Mouse (Mus musculus) forebrain, embryonic 14.5 days (tissue): ENCODE measurements at regions not wholly inside any gene's neighbourhood (a gene's known extent, or its start where the extent isn't known, plus 50 kb on each side); places are given as distances from the start of the nearest gene placed in this dataset.
A peak's percentile ranks its signal among the peaks of the same experiment; 100 is the strongest.

ENCODE experiments used
- ATAC-seq: fragments of 200-750 bp; cut with Nextera tagmentation; 2 replicates; pipeline ENCODE4 v1.8.0; 2017; ENCODE audit warnings: mild to moderate bottlenecking, moderate library complexity
- DNase-seq: peaks from one replicate; pipeline ENCODE4 v3.0.0-alpha.2; 2015; ENCODE audit warnings: low spot score
- H3K27ac ChIP-seq: fragments of 300-500 bp; sonication (generic); 2 replicates; pipeline ENCODE4 v1.5.1; 2014; ENCODE audit warnings: low read depth, mild to moderate bottlenecking, control low read depth, low read length, moderate library complexity
- H3K27me3 ChIP-seq: fragments of 300-500 bp; sonication (generic); replicated peaks from 2 replicates; pipeline ENCODE4 v1.6.1; 2014; ENCODE audit warnings: low read length, control low read depth, mixed read lengths; ENCODE audit not compliant: control insufficient read depth, insufficient read depth
- H3K36me3 ChIP-seq: fragments of 300-500 bp; sonication (generic); 2 replicates; pipeline ENCODE4 v1.6.1; 2014; ENCODE audit warnings: low read length, control low read depth; ENCODE audit not compliant: control insufficient read depth, insufficient read depth
- H3K4me1 ChIP-seq: fragments of 300-500 bp; sonication (generic); 2 replicates; pipeline ENCODE4 v1.6.1; 2014; ENCODE audit warnings: antibody characterized with exemption, low read length, control low read depth; ENCODE audit not compliant: control insufficient read depth, insufficient read depth
- H3K4me2 ChIP-seq: fragments of 300-500 bp; sonication (generic); 2 replicates; pipeline ENCODE4 v1.6.1; 2014; ENCODE audit warnings: mild to moderate bottlenecking, control low read depth, low read length
- H3K4me3 ChIP-seq: fragments of 300-500 bp; sonication (generic); 2 replicates; pipeline ENCODE4 v1.5.1; 2014; ENCODE audit warnings: low read depth, low read length, control low read depth
- H3K9ac ChIP-seq: fragments of 300-500 bp; sonication (generic); 2 replicates; pipeline ENCODE4 v1.6.1; 2014; ENCODE audit warnings: mild to moderate bottlenecking, low read length, control low read depth, moderate library complexity
- H3K9me3 ChIP-seq: fragments of 300-500 bp; sonication (generic); replicated peaks from 2 replicates; pipeline ENCODE4 v1.6.1; 2016; ENCODE audit warnings: low read length, control low read depth, mixed read lengths; ENCODE audit not compliant: control insufficient read depth
- WGBS: fragments of 180-500 bp; shearing (Covaris S2); extraction: QIAGEN DNeasy Blood & Tissue Kit; methylation state at CpG from one replicate; pipeline ENCODE4 v1.1.7; 2014; 5-methylcytosine and 5-hydroxymethylcytosine counted together

- Histone ChIP-seq H3K27ac (no peak overlapping the region), H3K9ac (no peak overlapping the region), H3K36me3 (no peaks in the 10 kb centered on the region), H3K4me1 (peaks cover 5% of the 10 kb centered on the region; the same call in 1 of the 2 replicates), H3K4me3 (no peak overlapping the region), H3K9me3 (no peaks in the 10 kb centered on the region), H3K4me2 (no peak overlapping the region), H3K27me3 (0 out of 2 replicates have a peak, but pooled peaks cover 2% of the 10 kb centered on the region)
- no peak for DNase-seq
- no peak for ATAC-seq
- whole genome bisulfite sequencing: 41% methylated on average over 11 of the region's 11 CpGs
Measured at GRCm38 (mm10) chr13:48350955-48351354, 89.9 kb downstream of the Id4 start.

- H3K4me1 ChIP-seq: peaks cover 2% of the 10 kb centered on the region; the same call in 1 of the 2 replicates
- ATAC-seq: 0 out of 2 replicates have a peak, but pooled peaks have one; percentile 20
- H3K4me2 ChIP-seq: no peak overlapping the region
- WGBS: 87% methylated on average over 1 of the region's 1 CpGs
- no peaks in the 10 kb centered on the region for H3K27me3 ChIP-seq
- H3K36me3 ChIP-seq: no peaks in the 10 kb centered on the region
- H3K9ac ChIP-seq: no peak overlapping the region
- H3K9me3 ChIP-seq: no peaks in the 10 kb centered on the region
- H3K27ac ChIP-seq: no peak overlapping the region
- H3K4me3 ChIP-seq: no peak overlapping the region
- peak; percentile 56 for DNase-seq
Measured at GRCm38 (mm10) chr13:48357118-48357517, 96.1 kb downstream of the Id4 start.

DNA sequence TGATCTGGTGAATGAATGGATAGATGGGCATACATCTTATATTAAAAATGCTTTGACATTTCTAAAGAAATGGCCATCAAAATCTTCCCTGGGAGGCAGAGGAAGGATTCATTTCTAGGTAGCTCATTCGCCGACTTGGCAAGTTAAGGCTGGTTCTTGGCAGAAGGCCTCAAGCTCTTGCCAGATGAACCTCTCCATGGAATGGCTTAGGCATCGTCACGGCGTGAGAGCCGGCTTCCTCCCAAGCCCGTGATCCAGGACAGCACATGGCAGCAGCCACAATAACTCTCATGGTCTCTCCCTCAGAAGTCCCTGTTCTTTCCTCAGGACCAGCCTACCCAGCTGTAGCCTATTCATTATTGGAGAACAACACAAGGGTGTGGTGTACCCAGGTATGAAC is 96.6 kb downstream of the Id4 start:
- H3K4me1 ChIP-seq: peaks cover 4% of the 10 kb centered on the region; the same call in 1 of the 2 replicates
- DNase-seq (peak; percentile 50), ATAC-seq (no peak)
- H3K27me3 ChIP-seq: no peaks in the 10 kb centered on the region
- H3K4me3 ChIP-seq: no peak overlapping the region
- no peak overlapping the region for H3K4me2 ChIP-seq
- no peak overlapping the region for H3K9ac ChIP-seq
- H3K9me3 ChIP-seq: no peaks in the 10 kb centered on the region
- H3K27ac ChIP-seq: no peak overlapping the region
- H3K36me3 ChIP-seq: no peaks in the 10 kb centered on the region
- 85% methylated on average over 7 of the region's 7 CpGs for WGBS

- ATAC-seq: no peak
- no peak overlapping the region for H3K4me3 ChIP-seq
- 14% methylated on average over 9 of the region's 9 CpGs for WGBS
- H3K27me3 ChIP-seq: no peaks in the 10 kb centered on the region
- DNase-seq: peak; percentile 62
- H3K27ac ChIP-seq: no peak overlapping the region
- 0 out of 2 replicates have a peak, but pooled peaks cover 3% of the 10 kb centered on the region for H3K4me1 ChIP-seq
- H3K9ac ChIP-seq: no peak overlapping the region
- H3K36me3 ChIP-seq: no peaks in the 10 kb centered on the region
- no peak overlapping the region for H3K4me2 ChIP-seq
- no peaks in the 10 kb centered on the region for H3K9me3 ChIP-seq
Measured at GRCm38 (mm10) chr13:48371060-48371459, 110.0 kb downstream of the Id4 start.

DNA sequence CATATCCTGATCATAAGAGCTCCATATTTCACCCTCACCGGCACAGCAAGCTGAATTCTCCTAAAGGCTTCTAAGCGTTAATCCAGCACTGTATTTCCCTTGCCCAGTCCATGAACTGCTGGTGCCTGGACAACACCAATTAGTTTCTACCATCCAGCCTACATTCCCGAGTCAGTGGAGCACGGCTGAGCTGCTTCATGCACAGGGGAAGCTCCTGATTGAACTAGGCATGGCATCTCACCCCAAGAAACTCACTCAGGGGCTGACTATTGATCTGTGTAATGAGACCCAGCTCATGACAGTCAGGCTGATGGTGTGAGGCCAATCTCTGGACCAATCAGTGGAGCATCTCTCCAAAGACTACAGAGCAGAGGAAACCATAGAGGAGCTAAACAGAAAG is 115.4 kb downstream of the Id4 start:
- WGBS: 58% methylated on average over 4 of the region's 4 CpGs
- no peak overlapping the region for H3K4me2 ChIP-seq
- no peak overlapping the region for H3K27ac ChIP-seq
- no peaks in the 10 kb centered on the region for H3K36me3 ChIP-seq
- ATAC-seq (no peak), DNase-seq (no peak)
- H3K9me3 ChIP-seq: no peaks in the 10 kb centered on the region
- H3K4me1 ChIP-seq: 0 out of 2 replicates have a peak, but pooled peaks cover 1% of the 10 kb centered on the region
- H3K27me3 ChIP-seq: no peaks in the 10 kb centered on the region
- no peak overlapping the region for H3K4me3 ChIP-seq
- no peak overlapping the region for H3K9ac ChIP-seq

GRCm38 (mm10) chr13:48383580-48384445 is 122.8 kb downstream of the Id4 start:
- DNase-seq (peak; percentile 89), ATAC-seq (peak; percentile 94)
- 29% methylated on average over 13 of the region's 13 CpGs for WGBS
- H3K9me3 ChIP-seq: no peaks in the 10 kb centered on the region
- peaks cover 21% of the 10 kb centered on the region for H3K4me1 ChIP-seq
- H3K9ac ChIP-seq: 0 out of 2 replicates have a peak overlapping the region, but pooled peaks have one; percentile 32
- H3K4me2 ChIP-seq: peak overlapping the region; percentile 10
- H3K4me3 ChIP-seq: no peak overlapping the region
- peak overlapping the region; percentile 78 for H3K27ac ChIP-seq
- no peaks in the 10 kb centered on the region for H3K27me3 ChIP-seq
- H3K36me3 ChIP-seq: no peaks in the 10 kb centered on the region

GRCm38 (mm10) chr13:48384901-48385300 is 123.9 kb downstream of the Id4 start:
- Histone ChIP-seq H3K27ac (peak overlapping the region; percentile 76), H3K27me3 (no peaks in the 10 kb centered on the region), H3K4me3 (no peak overlapping the region), H3K9me3 (no peaks in the 10 kb centered on the region), H3K4me2 (peak overlapping the region; percentile 10; the same call in 1 of the 2 replicates), H3K36me3 (no peaks in the 10 kb centered on the region), H3K9ac (0 out of 2 replicates have a peak overlapping the region, but pooled peaks have one; percentile 38), H3K4me1 (peaks cover 21% of the 10 kb centered on the region)
- ATAC-seq: peak; percentile 25; the same call in 1 of the 2 replicates
- DNase-seq: peak; percentile 39
- WGBS: 42% methylated on average over 11 of the region's 11 CpGs

DNA sequence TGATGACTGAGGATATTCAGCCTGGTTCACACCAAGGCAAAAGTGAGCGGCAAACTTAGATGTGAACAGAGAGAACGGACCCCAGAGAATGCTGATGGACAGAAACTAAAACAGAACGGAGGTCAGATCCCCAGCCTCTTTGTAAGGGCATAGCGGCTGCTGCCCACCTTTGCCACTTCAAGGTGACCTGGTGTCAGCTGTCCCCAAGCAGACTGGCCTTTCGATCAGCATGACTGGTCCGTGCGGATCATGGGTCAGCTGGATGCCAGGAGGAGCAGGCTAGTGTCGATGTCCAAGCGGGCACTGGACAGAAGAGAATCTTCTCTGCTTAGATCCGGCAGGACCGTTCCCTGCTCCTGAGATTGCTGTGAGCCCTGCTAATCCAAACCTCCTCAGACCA is 122.1 kb downstream of the Zfp169 start:
- ATAC-seq (no peak), DNase-seq (no peak)
- Histone ChIP-seq H3K36me3 (no peaks in the 10 kb centered on the region), H3K9ac (no peak overlapping the region), H3K27ac (0 out of 2 replicates have a peak overlapping the region, but pooled peaks have one; percentile 17), H3K4me1 (no peaks in the 10 kb centered on the region; the same call in 1 of the 2 replicates), H3K27me3 (no peaks in the 10 kb centered on the region), H3K4me2 (no peak overlapping the region), H3K4me3 (no peak overlapping the region), H3K9me3 (no peaks in the 10 kb centered on the region)
- 94% methylated on average over 11 of the region's 11 CpGs for WGBS

- H3K4me1 ChIP-seq: no peaks in the 10 kb centered on the region
- H3K27ac ChIP-seq: no peak overlapping the region
- no peaks in the 10 kb centered on the region for H3K27me3 ChIP-seq
- no peak overlapping the region for H3K4me2 ChIP-seq
- H3K36me3 ChIP-seq: no peaks in the 10 kb centered on the region
- WGBS: 12% methylated on average over 1 of the region's 1 CpGs
- H3K9ac ChIP-seq: no peak overlapping the region
- H3K9me3 ChIP-seq: no peaks in the 10 kb centered on the region
- DNase-seq (no peak), ATAC-seq (no peak)
- no peak overlapping the region for H3K4me3 ChIP-seq
Measured at GRCm38 (mm10) chr13:48397761-48398160, 115.5 kb downstream of the Zfp169 start.
